8 mouse cellular contexts compared by ENCODE assay signal in genomic region chr10:63244055-63244671, GRCm38 (mm10). TPM values are rescaled to one million over a fixed set of nuclear protein-coding genes. Genes with fewer than 3 reads are reported as not detected.
A peak's percentile ranks its signal among the peaks of the same experiment; 100 is the strongest.
DNase-seq lines count a peak whose midpoint lies in the region; ATAC-seq lines count a peak whose summit lies in the region.

No protein-coding gene starts in this region.

- peak overlapping the region; percentile 95 for H3K9ac ChIP-seq in forebrain, embryonic 16.5 days (replicated peaks; ENCODE audit: low read depth, low read length)
- peak overlapping the region; percentile 99 for H3K9ac ChIP-seq in liver, embryonic 12.5 days
- peak overlapping the region; percentile 94 for H3K9ac ChIP-seq in stomach, embryonic 15.5 days

- H3K4me3 ChIP-seq in forebrain, embryonic 16.5 days (replicated peaks; ENCODE audit: low read length), result peak overlapping the region; percentile 91
- peak overlapping the region; percentile 99 for H3K4me3 ChIP-seq in liver, embryonic 12.5 days
- peak overlapping the region; percentile 84 for H3K4me3 ChIP-seq in stomach, embryonic 15.5 days (replicated peaks)

- WGBS in forebrain, embryonic 16.5 days, result under 1% methylated on average over 37 of the region's 41 CpGs
- under 1% methylated on average over 41 of the region's 41 CpGs for WGBS in liver, embryonic 12.5 days (ENCODE audit: insufficient replicate concordance)
- WGBS in stomach, embryonic 15.5 days, result under 1% methylated on average over 41 of the region's 41 CpGs

- intact Hi-C loops in left cerebral cortex, postnatal 10 days (cut with DNase I), result loop anchor here (5.0 kb wide), 1 partner anchor 87 kb away; no protein-coding TSS in a partner anchor

- H3K36me3 ChIP-seq in forebrain, embryonic 16.5 days (ENCODE audit: control insufficient read depth, insufficient read depth), result no peaks in the 10 kb centered on the region
- H3K36me3 ChIP-seq in liver, embryonic 12.5 days, result peaks cover 18% of the 10 kb centered on the region
- 0 out of 2 replicates have a peak, but pooled peaks cover 3% of the 10 kb centered on the region for H3K36me3 ChIP-seq in stomach, embryonic 15.5 days

- no peak for DNase-seq in cerebellum, postnatal 14 days
- peak; percentile 52 for DNase-seq in right cerebral cortex, postnatal 25 days
- no peak for DNase-seq in right cerebral cortex, postnatal 4 days
- DNase-seq in left cerebral cortex, postnatal 10 days (ENCODE audit: extremely low spot score in 1 of 2, low spot score in 2 of 2), result no peak

- H3K9me3 ChIP-seq in forebrain, embryonic 16.5 days (ENCODE audit: control insufficient read depth, low read length), result no peaks in the 10 kb centered on the region
- H3K9me3 ChIP-seq in liver, embryonic 12.5 days (replicated peaks), result no peaks in the 10 kb centered on the region
- no peaks in the 10 kb centered on the region for H3K9me3 ChIP-seq in stomach, embryonic 15.5 days

- no peaks in the 10 kb centered on the region for H3K27me3 ChIP-seq in forebrain, embryonic 16.5 days (replicated peaks; ENCODE audit: control insufficient read depth, insufficient read depth, low read length)
- no peaks in the 10 kb centered on the region for H3K27me3 ChIP-seq in liver, embryonic 12.5 days (replicated peaks)
- no peaks in the 10 kb centered on the region for H3K27me3 ChIP-seq in stomach, embryonic 15.5 days (replicated peaks)

- H3K4me2 ChIP-seq in forebrain, embryonic 16.5 days (ENCODE audit: low read length), result peak overlapping the region; percentile 62
- H3K4me2 ChIP-seq in liver, embryonic 12.5 days, result peak overlapping the region; percentile 63
- peak overlapping the region; percentile 55 for H3K4me2 ChIP-seq in stomach, embryonic 15.5 days

- peak overlapping the region; percentile 97 for H3K27ac ChIP-seq in forebrain, embryonic 16.5 days (ENCODE audit: low read length)
- H3K27ac ChIP-seq in liver, embryonic 12.5 days, result peak overlapping the region; percentile 99
- H3K27ac ChIP-seq in stomach, embryonic 15.5 days, result peak overlapping the region; percentile 99

- peaks cover 15% of the 10 kb centered on the region for H3K4me1 ChIP-seq in forebrain, embryonic 16.5 days (replicated peaks; ENCODE audit: control insufficient read depth, insufficient read depth, low read length)
- peaks cover 38% of the 10 kb centered on the region for H3K4me1 ChIP-seq in liver, embryonic 12.5 days
- H3K4me1 ChIP-seq in stomach, embryonic 15.5 days, result peaks cover 9% of the 10 kb centered on the region; the same call in 1 of the 2 replicates

- peak; percentile 56 for ATAC-seq in cerebellum, adult (ENCODE audit: insufficient number of reproducible peaks, low FRiP score, low TSS enrichment)
- ATAC-seq in forebrain, embryonic 16.5 days, result peak; percentile 68
- peak; percentile 66 for ATAC-seq in liver, embryonic 12.5 days
- peak; percentile 61 for ATAC-seq in stomach, embryonic 15.5 days (ENCODE audit: insufficient read depth, low FRiP score, low read depth)

RNA-seq across cellular contexts. Expression of gene Herc4, which starts 0.6 kb away (rescaled TPM):
- polyA plus RNA-seq in forebrain, embryonic 16.5 days (2015; fragmentation: Nextera tagmentation; extraction: Ambion mirVana), result 33.1 and 37.7 TPM in 2 replicates
- 36.3 and 38.4 TPM in 2 replicates for polyA plus RNA-seq in liver, embryonic 12.5 days (2016; fragmentation: Nextera tagmentation; extraction: Ambion mirVana)
- polyA plus RNA-seq in stomach, embryonic 15.5 days (2015; fragmentation: Nextera tagmentation; extraction: Ambion mirVana), result 38.9 and 39.9 TPM in 2 replicates
- total RNA-seq in left cerebral cortex, postnatal 10 days (2021), result 10 to 100 TPM; 40.6 to 43.6 TPM

RNA-seq across cellular contexts. Expression of gene Mypn, which starts 40.4 kb away (rescaled TPM):
- 0.14 TPM in 2 replicates for polyA plus RNA-seq in forebrain, embryonic 16.5 days (2015; fragmentation: Nextera tagmentation; extraction: Ambion mirVana)
- polyA plus RNA-seq in liver, embryonic 12.5 days (2016; fragmentation: Nextera tagmentation; extraction: Ambion mirVana), result 0.02 and 0.07 TPM in 2 replicates
- polyA plus RNA-seq in stomach, embryonic 15.5 days (2015; fragmentation: Nextera tagmentation; extraction: Ambion mirVana), result 0.06 TPM in 2 replicates
- 1 to 10 TPM; 5.6 to 7.5 TPM for total RNA-seq in left cerebral cortex, postnatal 10 days (2021)
